Mouse (Mus musculus) cerebellum, postnatal 14 days (tissue): ENCODE measurements at regions not wholly inside any gene's neighbourhood (a gene's known extent, or its start where the extent isn't known, plus 50 kb on each side); places are given as distances from the start of the nearest gene placed in this dataset.

Experiments
- DNase-seq, 2 experiments: peaks; one replicate each; pipeline ENCODE4 v3.0.0; 2021; ENCODE audit warnings: mixed read lengths in 2 of 2

- no peak for DNase-seq
These were observed 391.1 kb upstream of the Mmadhc start for GRCm38 (mm10) chr2:50687672-50688151.

GRCm38 (mm10) chr2:50687222-50687621 is 390.6 kb upstream of the Mmadhc start:
- DNase-seq, result no peak

GRCm38 (mm10) chr2:50677456-50677855 is 380.9 kb upstream of the Mmadhc start:
- DNase-seq, result no peak

GRCm38 (mm10) chr2:50675736-50676550 is 379.3 kb upstream of the Mmadhc start:
- DNase-seq, result no peak

GRCm38 (mm10) chr2:50674856-50675175 is 378.2 kb upstream of the Mmadhc start:
- no peak for DNase-seq

- no peak for DNase-seq
These were observed 377.7 kb upstream of the Mmadhc start for GRCm38 (mm10) chr2:50674151-50674855.

GRCm38 (mm10) chr2:50669297-50669696 is 372.7 kb upstream of the Mmadhc start:
- DNase-seq, result no peak

- no peak for DNase-seq
These were observed 372.2 kb upstream of the Mmadhc start for GRCm38 (mm10) chr2:50668789-50669188.

- DNase-seq, result no peak
These were observed 370.6 kb upstream of the Mmadhc start for GRCm38 (mm10) chr2:50667180-50667579.

- DNase-seq, result no peak
These were observed 365.9 kb upstream of the Mmadhc start for GRCm38 (mm10) chr2:50662504-50662903.

GRCm38 (mm10) chr2:50660000-50660399 is 363.4 kb upstream of the Mmadhc start:
- no peak for DNase-seq

- peak in 1 of 2 experiments; percentile 16 for DNase-seq
These were observed 361.2 kb upstream of the Mmadhc start for GRCm38 (mm10) chr2:50657826-50658225.

- DNase-seq, result peak; percentile 55 to 57
These were observed 359.8 kb upstream of the Mmadhc start for GRCm38 (mm10) chr2:50656351-50656750.

- DNase-seq, result peak; percentile 97 to 99
These were observed 358.3 kb upstream of the Mmadhc start for GRCm38 (mm10) chr2:50654953-50655324.

GRCm38 (mm10) chr2:50654221-50654952 is 357.8 kb upstream of the Mmadhc start:
- DNase-seq, result peak; percentile 53 to 68

- DNase-seq, result peak in 1 of 2 experiments; percentile 32
These were observed 356.6 kb upstream of the Mmadhc start for GRCm38 (mm10) chr2:50653121-50653615.

GRCm38 (mm10) chr2:50649656-50650055 is 353.1 kb upstream of the Mmadhc start:
- DNase-seq, result no peak

- no peak for DNase-seq
These were observed 346.6 kb upstream of the Mmadhc start for GRCm38 (mm10) chr2:50643219-50643618.

GRCm38 (mm10) chr2:50642198-50642597 is 345.6 kb upstream of the Mmadhc start:
- no peak for DNase-seq

GRCm38 (mm10) chr2:50635896-50636295 is 339.3 kb upstream of the Mmadhc start:
- DNase-seq, result no peak

- no peak for DNase-seq
These were observed 335.2 kb upstream of the Mmadhc start for GRCm38 (mm10) chr2:50631786-50632185.

- DNase-seq, result no peak
These were observed 330.9 kb upstream of the Mmadhc start for GRCm38 (mm10) chr2:50627501-50627900.

- DNase-seq, result no peak
These were observed 328.7 kb upstream of the Mmadhc start for GRCm38 (mm10) chr2:50625233-50625749.
